Mouse (Mus musculus) embryo, embryonic 9.5 days (tissue): ENCODE data around the gene Atxn1.

ENCODE experiments used
- DNase-seq: peaks from one replicate; pipeline ENCODE4 v3.0.0-alpha.2; 2017; ENCODE audit errors: extremely low spot score

The Atxn1 gene

GRCm38 (mm10) chr13:45583061-45583460, 381.7 kb downstream of the Atxn1 start:
- no peak for DNase-seq

GRCm38 (mm10) chr13:45582294-45582693, 382.5 kb downstream of the Atxn1 start:
- DNase-seq = no peak

- no peak for DNase-seq
Measured at GRCm38 (mm10) chr13:45579751-45580150, 385.1 kb downstream of the Atxn1 start.

- no peak for DNase-seq
Measured at GRCm38 (mm10) chr13:45577784-45578183, 387.0 kb downstream of the Atxn1 start.

GRCm38 (mm10) chr13:45577366-45577765, 387.4 kb downstream of the Atxn1 start:
- DNase-seq = no peak

- DNase-seq = no peak
Measured at GRCm38 (mm10) chr13:45576185-45576584, 388.6 kb downstream of the Atxn1 start.

- DNase-seq = peak; percentile 29
Measured at GRCm38 (mm10) chr13:45572768-45573167, 392.0 kb downstream of the Atxn1 start.

- peak; percentile 82 for DNase-seq
Measured at GRCm38 (mm10) chr13:45571795-45572262, 393.0 kb downstream of the Atxn1 start.

- no peak for DNase-seq
Measured at GRCm38 (mm10) chr13:45569932-45570331, 394.9 kb downstream of the Atxn1 start.

- DNase-seq = no peak
Measured at GRCm38 (mm10) chr13:45564946-45565345, 399.9 kb downstream of the Atxn1 start.

- no peak for DNase-seq
Measured at GRCm38 (mm10) chr13:45562011-45562410, 402.8 kb downstream of the Atxn1 start.

- DNase-seq = peak; percentile 35
Measured at GRCm38 (mm10) chr13:45560543-45560942, 404.3 kb downstream of the Atxn1 start.

GRCm38 (mm10) chr13:45559258-45559657, 405.6 kb downstream of the Atxn1 start:
- DNase-seq = no peak

- no peak for DNase-seq
Measured at GRCm38 (mm10) chr13:45558367-45558766, 406.4 kb downstream of the Atxn1 start.

GRCm38 (mm10) chr13:45553674-45554073, 411.1 kb downstream of the Atxn1 start:
- DNase-seq = no peak

- no peak for DNase-seq
Measured at GRCm38 (mm10) chr13:45547549-45547948, 417.3 kb downstream of the Atxn1 start.

GRCm38 (mm10) chr13:45546946-45547345, 417.9 kb downstream of the Atxn1 start:
- DNase-seq = no peak

- DNase-seq = no peak
Measured at GRCm38 (mm10) chr13:45545974-45546373, 418.8 kb downstream of the Atxn1 start.

GRCm38 (mm10) chr13:45539205-45539568, 425.6 kb downstream of the Atxn1 start:
- peak; percentile 81 for DNase-seq

GRCm38 (mm10) chr13:45538532-45539204, 426.1 kb downstream of the Atxn1 start:
- DNase-seq = peak; percentile 83

- no peak for DNase-seq
Measured at GRCm38 (mm10) chr13:45538091-45538490, 426.7 kb downstream of the Atxn1 start.

- DNase-seq = no peak
Measured at GRCm38 (mm10) chr13:45537110-45537509, 427.7 kb downstream of the Atxn1 start.

- no peak for DNase-seq
Measured at GRCm38 (mm10) chr13:45535731-45536453, 428.9 kb downstream of the Atxn1 start.
